Mouse (Mus musculus) cerebellum, postnatal 36 days (tissue): Measurements from ENCODE around the gene Rpa1.

ENCODE experiments used
- DNase-seq, 2 experiments: peaks; one replicate each; pipeline ENCODE4 v3.0.0; 2021 to 2022; ENCODE audit warnings: mixed read lengths in 2 of 2

Gene Rpa1

DNA sequence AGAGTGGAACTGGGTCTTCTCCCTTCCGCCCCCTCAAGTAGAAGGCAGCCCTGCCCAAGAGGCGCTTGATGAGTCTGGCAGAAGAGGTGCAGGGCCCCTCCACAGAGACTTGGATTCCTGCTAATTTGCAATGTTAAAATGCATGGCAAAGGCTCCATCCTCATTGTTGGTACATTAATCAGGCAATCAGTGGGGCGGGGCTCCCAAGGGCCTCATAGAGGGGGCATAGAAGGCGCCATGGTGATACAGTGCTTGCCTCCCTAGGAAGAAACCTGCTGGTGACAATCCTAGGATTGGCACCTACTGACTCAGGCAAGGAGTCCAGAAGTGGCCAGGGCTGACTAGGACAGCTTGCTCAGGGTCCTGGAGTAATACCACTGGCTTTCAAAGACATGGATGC lies 86.4 kb downstream of the Rpa1 start:
- no peak for DNase-seq

DNA sequence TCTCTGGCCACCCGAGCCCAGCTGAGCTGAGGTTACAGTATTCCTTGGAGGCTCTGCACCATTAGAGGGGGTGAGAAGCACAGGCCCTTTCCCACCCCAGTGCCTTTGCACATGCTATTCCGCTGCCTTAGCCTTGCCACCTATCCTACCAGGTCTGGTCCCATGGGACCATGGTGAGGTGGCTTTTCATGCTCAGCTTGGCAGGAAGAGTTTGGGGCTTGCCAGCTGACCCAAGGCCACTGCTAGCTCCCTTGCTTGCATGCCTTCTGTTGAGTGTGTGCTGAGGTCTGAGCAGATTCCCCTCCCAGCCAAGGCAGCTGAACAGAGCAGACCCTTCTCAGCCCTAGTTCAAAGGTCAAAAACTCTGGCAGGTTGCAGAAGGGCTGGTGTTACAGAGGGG lies 87.1 kb downstream of the Rpa1 start:
- no peak for DNase-seq

DNA sequence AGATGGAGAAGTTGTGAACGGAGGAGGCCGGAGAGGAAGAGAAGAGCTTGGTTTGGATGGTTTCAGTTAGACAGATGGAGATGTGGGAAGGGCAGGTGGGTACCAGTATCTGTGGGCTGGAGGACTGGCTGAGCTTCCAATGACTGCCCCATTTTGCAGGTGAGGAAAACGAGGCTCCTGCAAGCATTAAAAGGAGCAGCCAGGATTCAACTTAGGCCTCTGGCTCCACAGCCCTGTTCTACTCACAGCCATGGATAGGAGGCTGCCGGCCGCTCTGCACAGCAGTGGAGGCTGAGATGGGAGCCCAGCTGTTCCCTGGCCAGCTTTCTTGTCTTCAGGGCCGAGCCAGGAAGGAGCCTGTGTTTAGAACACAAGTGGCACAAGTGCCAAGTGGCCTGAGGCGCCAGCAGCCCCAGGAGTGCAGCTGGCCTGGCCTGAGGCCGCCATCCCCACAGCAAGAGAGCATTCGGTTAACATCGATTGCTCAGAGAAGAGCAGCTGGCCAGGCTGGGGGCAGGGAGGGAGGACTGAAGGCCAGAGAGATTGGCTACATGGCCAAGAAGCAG lies 88.0 kb downstream of the Rpa1 start:
- no peak for DNase-seq

DNA sequence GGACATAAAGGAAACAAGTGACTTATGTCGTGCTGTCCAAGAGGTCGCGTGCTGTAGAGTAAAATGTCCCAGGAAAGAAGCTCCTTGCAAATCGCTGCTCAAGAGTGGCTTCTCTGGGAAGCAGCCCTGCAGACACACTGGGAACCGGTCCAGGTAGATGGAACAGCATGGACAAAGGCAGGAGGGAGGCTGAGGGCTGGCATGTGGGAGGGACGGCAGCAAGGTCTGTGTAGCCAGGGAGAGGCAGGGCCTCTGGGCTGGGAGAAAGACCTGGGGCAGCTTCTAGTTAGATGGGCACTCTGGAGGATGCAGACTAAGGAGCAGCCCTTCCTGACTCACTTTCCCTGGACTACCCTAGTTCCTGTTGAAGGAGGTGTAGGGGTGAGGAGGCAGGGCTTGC lies 88.7 kb downstream of the Rpa1 start:
- peak; percentile 80 to 81 for DNase-seq

DNA sequence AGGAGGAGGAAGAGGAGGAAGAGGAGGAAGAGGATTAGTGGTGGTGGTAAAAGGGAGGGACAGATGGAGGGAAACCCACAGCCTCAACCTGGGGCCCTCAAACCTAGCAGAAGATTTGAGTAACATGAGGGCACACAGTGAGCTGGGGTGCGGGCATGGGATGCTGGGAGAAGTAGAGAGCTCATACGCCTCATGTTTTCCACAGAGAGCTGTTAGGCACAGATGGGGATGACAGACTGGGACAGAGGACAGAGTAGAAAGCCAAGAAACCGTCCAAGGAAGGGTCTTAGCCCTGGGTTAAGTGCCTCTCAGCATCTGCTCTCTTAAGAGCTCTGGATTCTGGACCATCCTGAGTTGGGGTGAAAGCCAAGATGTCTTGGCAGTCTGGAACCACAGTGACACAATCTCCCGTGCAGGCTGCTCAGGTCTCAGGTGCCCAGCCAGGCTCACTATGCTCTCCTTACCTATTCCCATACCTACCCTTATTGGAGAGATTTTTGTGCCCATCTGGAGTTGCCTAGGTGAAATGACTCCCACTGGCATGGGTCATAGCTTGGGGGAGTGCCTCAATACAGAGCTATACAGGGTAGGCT lies 91.0 kb downstream of the Rpa1 start:
- DNase-seq: peak in 1 of 2 experiments; percentile 36

DNA sequence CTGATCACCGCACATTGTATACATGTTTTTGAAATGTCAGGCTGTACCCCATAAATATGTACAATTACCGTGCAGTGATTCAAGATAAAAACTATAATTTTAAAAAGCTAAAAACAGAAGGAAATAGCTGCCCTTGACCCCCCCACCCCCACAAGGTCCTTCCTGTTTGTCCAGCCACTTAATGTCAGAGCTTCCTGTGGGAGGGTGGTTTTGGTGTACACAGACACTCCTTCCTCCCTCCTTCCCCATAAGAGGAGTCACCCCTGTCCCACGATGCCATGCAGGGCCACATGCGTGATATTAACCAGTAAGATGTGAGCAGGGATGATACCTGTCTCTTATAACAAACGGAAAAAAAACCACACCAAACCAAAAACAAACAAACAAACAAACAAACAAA lies 92.8 kb downstream of the Rpa1 start:
- DNase-seq: no peak

DNA sequence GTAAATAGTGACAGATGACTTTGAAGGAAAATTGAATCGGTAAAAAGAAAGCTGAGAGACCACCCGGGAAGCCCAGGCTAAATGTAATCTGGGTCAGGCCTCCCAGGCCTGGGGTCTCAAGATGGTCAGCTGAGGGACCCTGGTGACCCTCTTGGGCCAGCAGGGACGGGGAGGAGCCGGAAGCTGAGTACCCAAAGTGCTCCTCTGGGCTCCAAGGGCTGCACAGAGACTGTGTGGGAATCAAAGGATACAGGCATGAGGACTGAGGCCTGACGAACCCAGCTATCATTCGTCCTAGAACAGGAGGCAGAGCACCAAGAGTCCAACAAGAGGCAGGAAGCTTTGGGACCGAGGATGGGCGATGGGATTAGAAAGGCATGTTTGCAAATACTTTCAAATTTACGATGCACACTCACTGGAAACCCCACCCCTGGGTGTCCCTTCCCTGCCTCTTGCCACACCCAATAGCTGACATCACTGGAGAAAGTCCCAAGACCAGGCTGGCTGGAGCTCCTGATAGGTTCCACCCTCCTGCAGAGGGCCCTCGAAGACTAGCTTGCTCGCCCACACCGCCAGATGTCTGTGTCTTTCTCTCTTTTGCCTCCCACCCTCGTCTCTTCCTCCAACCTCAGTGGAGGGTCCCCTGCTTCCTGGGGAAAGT lies 93.7 kb downstream of the Rpa1 start:
- no peak for DNase-seq

DNA sequence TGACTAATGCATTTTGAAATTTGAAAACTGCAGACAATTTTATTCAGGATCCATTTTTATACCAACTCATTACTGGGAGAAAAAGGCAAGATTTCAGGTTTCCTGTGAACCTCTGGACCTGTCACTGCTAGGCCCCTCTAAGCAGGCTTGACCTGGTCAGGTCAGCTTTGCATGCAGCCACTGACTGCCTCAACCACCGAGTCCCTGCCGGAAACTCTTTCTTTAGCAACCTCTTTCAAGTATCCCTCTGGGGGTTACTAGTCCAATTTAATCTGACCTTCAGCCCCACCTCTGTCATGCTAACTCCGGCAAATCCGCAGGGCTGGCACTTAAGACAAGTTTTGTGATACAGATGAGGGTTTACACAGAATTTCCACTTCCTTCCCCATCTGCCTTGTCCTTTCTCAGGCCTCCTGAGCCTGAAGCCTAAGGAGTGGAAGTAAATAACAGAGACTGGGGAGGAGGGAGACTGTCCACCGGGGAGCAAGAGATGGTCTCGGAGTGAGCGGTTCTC lies 96.5 kb downstream of the Rpa1 start:
- DNase-seq: no peak

DNA sequence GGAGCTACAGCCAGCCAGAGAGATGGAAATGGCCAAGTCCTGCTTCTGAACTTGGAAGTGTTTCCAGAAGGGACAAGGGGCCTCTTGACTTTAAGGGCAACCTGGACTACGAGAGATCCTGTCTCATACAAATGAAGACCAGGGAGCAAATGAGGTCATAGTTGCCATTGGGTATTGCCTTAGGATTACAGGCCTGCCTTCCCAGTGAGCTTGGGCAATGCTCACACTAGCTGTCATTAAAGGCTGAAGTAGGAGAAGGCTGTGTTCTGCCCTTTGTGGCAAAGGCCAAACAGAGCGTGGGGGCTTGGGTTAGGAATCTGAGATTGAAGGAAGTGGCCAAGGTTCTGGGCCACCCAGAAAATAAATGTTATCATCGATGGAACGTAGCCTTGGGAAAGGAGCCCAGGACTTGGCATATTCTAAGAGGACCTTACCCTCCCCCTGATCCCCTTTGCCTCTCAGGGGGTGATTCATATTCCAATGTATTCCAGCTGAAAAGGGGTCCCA lies 97.1 kb downstream of the Rpa1 start:
- no peak for DNase-seq

DNA sequence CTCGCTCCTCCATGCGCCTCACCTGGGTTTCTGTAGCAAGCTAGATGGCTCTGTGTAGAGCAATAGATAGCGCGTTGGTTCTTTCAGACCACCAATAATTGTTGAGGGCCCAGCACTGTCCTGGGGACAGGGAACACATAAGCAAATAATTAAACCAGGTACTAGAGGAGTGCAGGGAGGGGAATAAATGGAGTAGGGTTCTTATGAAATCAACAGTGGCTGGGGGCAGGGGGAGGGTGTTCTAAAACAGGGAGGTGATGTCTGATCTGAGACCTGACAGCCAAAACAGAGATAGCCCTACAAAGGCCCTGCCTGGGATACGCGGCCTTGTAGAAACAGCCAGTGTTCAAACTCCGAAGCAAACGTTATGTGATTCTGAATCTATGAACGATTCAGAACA lies 98.5 kb downstream of the Rpa1 start:
- DNase-seq: no peak
